Mouse (Mus musculus) bone marrow, adult 2 months (tissue): ENCODE results near the gene Mecom. TPM values are rescaled to one million over a fixed set of nuclear protein-coding genes. Genes with fewer than 3 reads are reported as not detected.
"Not testable (repeated sequence)": the region's sequence is repeated elsewhere in the genome, so short reads cannot be mapped to it uniquely, and the experiment has no call there.

Experiments used
- H3K27ac ChIP-seq: fragments of 200-500 bp; 2 replicates; pipeline ENCODE4 v1.5.1; 2012; ENCODE audit warnings: low read depth, mild to moderate bottlenecking, control low read depth, inconsistent platforms, low read length; ENCODE audit not compliant: control insufficient read depth, poor library complexity, insufficient read depth
- H3K4me1 ChIP-seq: fragments of 200-500 bp; 2 replicates; pipeline ENCODE4 v1.6.1; 2011; ENCODE audit warnings: low read length; ENCODE audit not compliant: control insufficient read depth, insufficient read depth
- H3K4me3 ChIP-seq: fragments of 200-500 bp; replicated peaks from 2 replicates; pipeline ENCODE3; 2011; ENCODE audit warnings: mild to moderate bottlenecking, low read depth, low read length, control low read depth; ENCODE audit not compliant: control insufficient read depth
- CTCF ChIP-seq: fragments of 200-500 bp; IDR thresholded peaks from 2 replicates; pipeline ENCODE4 v1.5.1; 2011; ENCODE audit warnings: low read length, control low read depth; ENCODE audit not compliant: control insufficient read depth, insufficient read depth
- POLR2A ChIP-seq: fragments of 200-500 bp; IDR thresholded peaks from 2 replicates; pipeline ENCODE4 v1.6.1; 2011; ENCODE audit warnings: low read depth, mild to moderate bottlenecking, control low read depth, low read length, borderline replicate concordance; ENCODE audit not compliant: control insufficient read depth
- WGBS: fragments of 180-500 bp; shearing (Covaris S2); methylation state at CpG from one replicate; pipeline ENCODE4 v1.1.7; 2018; 5-methylcytosine and 5-hydroxymethylcytosine counted together
- polyA plus RNA-seq: library from polyadenylated mRNA; stranded (reverse); fragments of >200 nt; gene quantifications from 2 replicates; pipeline ENCODE4 v1.2.4, GENCODE M21; 2011; ENCODE audit warnings: low replicate concordance; ENCODE audit not compliant: missing spikeins, insufficient read depth, insufficient read length

Mecom gene
- polyA plus RNA-seq, 1 experiment: 0.70 TPM

GRCm38 (mm10) chr3:30227964-30228670 is 319.7 kb downstream of the Mecom start:
- 83% methylated on average over 12 of the region's 12 CpGs for WGBS
- no peaks in the 10 kb centered on the region for H3K4me1 ChIP-seq
- H3K27ac ChIP-seq: no peak overlapping the region
- no peak for TF ChIP-seq POLR2A
- TF ChIP-seq CTCF: no peak
- no peak overlapping the region for H3K4me3 ChIP-seq

GRCm38 (mm10) chr3:30226928-30227370 is 320.9 kb downstream of the Mecom start:
- WGBS: 63% methylated on average over 13 of the region's 13 CpGs
- Histone ChIP-seq H3K4me3 (no peak overlapping the region), H3K27ac (no peak overlapping the region), H3K4me1 (no peaks in the 10 kb centered on the region)
- TF ChIP-seq CTCF (no peak), POLR2A (no peak)

GRCm38 (mm10) chr3:30225200-30225599 is 322.6 kb downstream of the Mecom start:
- not testable (repeated sequence) for H3K4me3 ChIP-seq, H3K27ac ChIP-seq, H3K4me1 ChIP-seq
- WGBS: 66% methylated on average over 6 of the region's 6 CpGs

- H3K4me1 ChIP-seq: no peaks in the 10 kb centered on the region
- no peak overlapping the region for H3K4me3 ChIP-seq
- H3K27ac ChIP-seq: no peak overlapping the region
- TF ChIP-seq POLR2A: no peak
- no peak for TF ChIP-seq CTCF
- WGBS: 88% methylated on average over 19 of the region's 19 CpGs
These were observed 327.0 kb downstream of the Mecom start for GRCm38 (mm10) chr3:30220701-30221412.

GRCm38 (mm10) chr3:30219891-30220290 is 327.9 kb downstream of the Mecom start:
- no peak for TF ChIP-seq CTCF
- Histone ChIP-seq H3K27ac (no peak overlapping the region), H3K4me3 (no peak overlapping the region), H3K4me1 (no peaks in the 10 kb centered on the region)
- WGBS: 82% methylated on average over 8 of the region's 8 CpGs

GRCm38 (mm10) chr3:30219190-30219884 is 328.5 kb downstream of the Mecom start:
- Histone ChIP-seq H3K4me1 (no peaks in the 10 kb centered on the region), H3K27ac (no peak overlapping the region), H3K4me3 (no peak overlapping the region)
- TF ChIP-seq CTCF (no peak), POLR2A (no peak)
- WGBS: 83% methylated on average over 21 of the region's 21 CpGs

- TF ChIP-seq CTCF (no peak), POLR2A (no peak)
- WGBS: 70% methylated on average over 4 of the region's 4 CpGs
- no peak overlapping the region for H3K4me3 ChIP-seq
- no peak overlapping the region for H3K27ac ChIP-seq
- H3K4me1 ChIP-seq: no peaks in the 10 kb centered on the region
These were observed 333.2 kb downstream of the Mecom start for GRCm38 (mm10) chr3:30214607-30215006.

GRCm38 (mm10) chr3:30213540-30214170 is 334.2 kb downstream of the Mecom start:
- WGBS: 77% methylated on average over 7 of the region's 7 CpGs
- Histone ChIP-seq H3K4me1 (no peaks in the 10 kb centered on the region), H3K4me3 (no peak overlapping the region), H3K27ac (no peak overlapping the region)
- no peak for TF ChIP-seq CTCF
- no peak for TF ChIP-seq POLR2A
